Mouse (Mus musculus): ENCODE data around the gene Slc22a17.

DNA sequence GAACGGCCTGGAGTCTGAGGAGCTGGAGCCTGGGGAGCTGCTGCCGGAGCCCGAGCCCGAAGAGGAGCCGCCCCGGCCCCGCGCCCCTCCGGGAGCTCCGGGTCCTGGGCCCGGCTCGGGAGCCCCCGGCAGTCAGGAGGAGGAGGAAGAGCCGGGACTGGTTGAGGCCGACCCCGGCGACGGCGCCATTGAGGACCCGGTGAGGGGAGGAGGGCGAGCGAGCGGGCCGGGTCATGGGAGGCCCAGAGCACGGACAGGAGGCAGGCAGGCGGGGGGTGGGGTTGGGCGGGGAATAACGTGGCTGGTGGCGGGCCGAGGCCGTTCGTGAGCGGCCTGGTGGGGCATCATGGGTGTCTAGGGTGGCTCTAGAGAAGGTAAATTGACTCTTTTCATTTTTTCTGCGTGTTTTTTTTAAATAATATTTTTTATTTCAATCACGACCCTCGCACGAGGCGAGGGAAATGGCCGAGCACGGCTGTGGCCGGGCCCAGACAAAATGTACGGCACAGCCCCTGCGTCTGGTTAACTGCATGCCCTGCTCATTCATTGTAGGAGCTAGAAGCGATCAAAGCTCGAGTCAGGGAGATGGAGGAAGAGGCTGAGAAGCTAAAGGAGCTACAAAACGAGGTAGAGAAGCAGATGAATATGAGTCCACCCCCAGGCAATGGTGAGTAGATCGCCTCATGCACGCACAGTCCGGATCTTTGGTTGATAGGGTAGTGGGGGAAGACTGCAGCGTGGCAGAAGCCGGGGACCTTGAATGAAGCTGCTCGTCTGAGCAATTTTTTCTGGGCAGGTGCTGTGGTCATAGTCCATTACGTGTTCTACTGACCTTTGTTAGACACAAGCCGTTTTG, 18.4 kb downstream of the Slc22a17 start:
- no peak for TF ChIP-seq CTCF (IDR thresholded peaks at IDR 0.05; ENCODE audit: low read depth)
- no peak for TF ChIP-seq EP300 (IDR thresholded peaks at IDR 0.05; ENCODE audit: low read depth)
